Comparison of ENCODE assay signal across 22 mouse cellular contexts in the genomic region with DNA sequence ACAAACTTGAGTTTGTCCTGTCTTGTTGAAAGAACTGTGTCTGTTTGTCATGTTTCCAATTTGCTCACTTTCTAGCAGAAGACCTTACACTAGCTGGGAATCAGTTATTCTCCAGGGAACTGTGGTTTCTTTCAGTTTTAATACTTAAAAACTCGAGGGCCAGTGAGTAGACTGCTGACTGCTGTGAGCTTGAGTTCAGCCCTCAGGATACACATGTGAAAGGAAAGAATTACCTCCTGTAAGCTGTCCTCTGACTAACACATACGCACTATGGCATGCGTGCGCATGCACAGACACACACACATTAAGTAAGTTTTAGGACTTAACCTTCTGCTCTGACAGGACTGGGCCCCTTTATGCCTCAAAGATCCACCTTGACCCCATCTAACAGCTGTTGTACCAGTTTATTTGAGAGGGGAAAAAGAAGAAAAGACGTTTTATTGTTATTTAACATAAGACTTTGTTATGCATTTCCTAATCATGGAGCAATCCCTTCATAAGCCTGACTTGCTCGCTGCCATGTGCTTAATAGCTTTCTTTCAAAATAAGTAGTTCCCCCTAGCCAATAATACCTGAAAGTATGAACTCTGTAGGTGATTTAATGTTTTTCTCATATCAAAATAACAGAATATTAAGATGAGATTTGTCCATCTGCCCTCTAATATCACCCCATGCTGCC. TPM values are rescaled to one million over a fixed set of nuclear protein-coding genes. Genes with fewer than 3 reads are reported as not detected.
DNase-seq lines count a peak whose midpoint lies in the region; ATAC-seq and TF ChIP-seq lines count a peak whose summit lies in the region.
"Had no signal": no experiment of that assay in that cellular context is flagged by ENCODE, and none has a peak within 500 bp of the region (broad histone marks: within the 10 kb centered on the region; RNA-seq: fewer than 3 reads in every experiment).

No protein-coding gene starts in this region.

- ATAC-seq in limb, embryonic 13.5 days (ENCODE audit: low FRiP score, low read depth), result no peak
- ATAC-seq: forebrain, embryonic 14.5 days; forebrain, postnatal 0 days; hindbrain, postnatal 0 days had no signal

- peaks cover 5% of the 10 kb centered on the region; the same call in 1 of the 2 replicates for H3K4me1 ChIP-seq in cerebellum, adult 2 months (ENCODE audit: control insufficient read depth, insufficient read depth, low read length)
- H3K4me1 ChIP-seq in limb, embryonic 13.5 days, result no peaks in the 10 kb centered on the region
- H3K4me1 ChIP-seq in limb, embryonic 10.5 days, result no peaks in the 10 kb centered on the region
- H3K4me1 ChIP-seq in heart, embryonic 10.5 days, result no peaks in the 10 kb centered on the region; the same call in 1 of the 2 replicates

- WGBS in cerebellum, adult 2 months, result 80% methylated on average over 6 of the region's 6 CpGs
- WGBS in limb, embryonic 13.5 days, result 69% methylated on average over 6 of the region's 6 CpGs
- WGBS in limb, embryonic 10.5 days, result 83% methylated on average over 6 of the region's 6 CpGs
- 78% methylated on average over 6 of the region's 6 CpGs for WGBS in heart, embryonic 10.5 days

- H3K9ac ChIP-seq in limb, embryonic 13.5 days, result peak overlapping the region; percentile 20; the same call in 1 of the 2 replicates
- H3K9ac ChIP-seq: forebrain, postnatal 0 days; heart, embryonic 12.5 days; heart, embryonic 15.5 days; hindbrain, embryonic 14.5 days had no signal

- no peaks in the 10 kb centered on the region for H3K9me3 ChIP-seq in limb, embryonic 13.5 days
- H3K9me3 ChIP-seq in limb, embryonic 10.5 days (replicated peaks), result no peaks in the 10 kb centered on the region
- H3K9me3 ChIP-seq in heart, embryonic 10.5 days, result no peaks in the 10 kb centered on the region
- H3K9me3 ChIP-seq: heart, embryonic 12.5 days; heart, embryonic 15.5 days had no signal

- no peaks in the 10 kb centered on the region for H3K36me3 ChIP-seq in limb, embryonic 13.5 days
- no peaks in the 10 kb centered on the region for H3K36me3 ChIP-seq in limb, embryonic 10.5 days
- H3K36me3 ChIP-seq in heart, embryonic 10.5 days, result no peaks in the 10 kb centered on the region
- H3K36me3 ChIP-seq: heart, embryonic 12.5 days; heart, embryonic 15.5 days had no signal

- H3K4me2 ChIP-seq in limb, embryonic 13.5 days (replicated peaks), result no peak overlapping the region
- H3K4me2 ChIP-seq: heart, embryonic 12.5 days; heart, embryonic 15.5 days; hindbrain, embryonic 14.5 days had no signal

- no peaks in the 10 kb centered on the region for H3K27me3 ChIP-seq in cerebellum, adult 2 months (ENCODE audit: control insufficient read depth, insufficient read depth, low read length)
- H3K27me3 ChIP-seq in limb, embryonic 13.5 days, result no peaks in the 10 kb centered on the region
- H3K27me3 ChIP-seq in limb, embryonic 10.5 days (ENCODE audit: low read depth, poor library complexity, severe bottlenecking), result no peaks in the 10 kb centered on the region
- H3K27me3 ChIP-seq in heart, embryonic 10.5 days (ENCODE audit: insufficient read depth, poor library complexity, severe bottlenecking), result no peaks in the 10 kb centered on the region
- H3K27me3 ChIP-seq: heart, embryonic 12.5 days; heart, embryonic 15.5 days had no signal

- no peak for TF ChIP-seq POLR2A in cerebellum, adult 2 months (IDR thresholded peaks at IDR 0.05; ENCODE audit: borderline replicate concordance, insufficient read depth, low read length)

- TF ChIP-seq CTCF in cerebellum, adult 2 months (IDR thresholded peaks at IDR 0.05; ENCODE audit: borderline replicate concordance, insufficient read depth, low read depth, low read length), result no peak

- no peak for DNase-seq in cerebellum, adult 2 months
- DNase-seq in cerebellum, postnatal 10 days, result no peak
- no peak for DNase-seq in limb, embryonic 10.5 days (ENCODE audit: low spot score)
- DNase-seq in fat pad, adult 2 months (ENCODE audit: extremely low read depth, low read depth, low spot score), result peak; percentile 19
- DNase-seq in heart, embryonic 10.5 days (ENCODE audit: low spot score), result no peak
- DNase-seq: adrenal gland, postnatal 10 days; B cell, adult 2 months; gastrocnemius, adult 2 months; gastrocnemius, postnatal 14 days; heart, adult 11 months; heart, postnatal 10 days; heart, postnatal 36 days; kidney, adult 11 months had no signal

- H3K27ac ChIP-seq in cerebellum, adult 2 months (ENCODE audit: insufficient read depth, low read length), result peak overlapping the region; percentile 44
- no peak overlapping the region for H3K27ac ChIP-seq in limb, embryonic 13.5 days
- no peak overlapping the region for H3K27ac ChIP-seq in limb, embryonic 10.5 days
- no peak overlapping the region for H3K27ac ChIP-seq in heart, embryonic 10.5 days
- H3K27ac ChIP-seq: gastrocnemius, adult 2 months; heart, embryonic 15.5 days; hindbrain, embryonic 14.5 days; hindbrain, postnatal 0 days had no signal

- H3K4me3 ChIP-seq in cerebellum, adult 2 months (replicated peaks; ENCODE audit: insufficient read depth, low read depth, low read length), result peak overlapping the region; percentile 35
- H3K4me3 ChIP-seq in limb, embryonic 13.5 days, result no peak overlapping the region
- no peak overlapping the region for H3K4me3 ChIP-seq in limb, embryonic 10.5 days
- H3K4me3 ChIP-seq in heart, embryonic 10.5 days, result no peak overlapping the region
- H3K4me3 ChIP-seq: gastrocnemius, adult 2 months; heart, embryonic 12.5 days; heart, embryonic 15.5 days had no signal

RNA-seq across cellular contexts. Expression of a gene that starts 3.0 kb away (rescaled TPM):
- 91.7 and 98.7 TPM in 2 replicates for polyA plus RNA-seq in cerebellum, adult 2 months (2012; rRNA removed)
- polyA plus RNA-seq in limb, embryonic 13.5 days (2015; fragmentation: Nextera tagmentation; extraction: Ambion mirVana), result 0.23 and 0.41 TPM in 2 replicates
- polyA plus RNA-seq in limb, embryonic 10.5 days (2016; fragmentation: Nextera tagmentation; extraction: Ambion mirVana), result 0.11 and 0.15 TPM in 2 replicates
- 0.13 and 1.4 TPM in 2 replicates for polyA plus RNA-seq in heart, embryonic 10.5 days (2016; fragmentation: Nextera tagmentation; extraction: Ambion mirVana)
- polyA plus RNA-seq: embryonic facial prominence, embryonic 11.5 days; forebrain, embryonic 14.5 days; forebrain, postnatal 0 days had no signal

RNA-seq across cellular contexts. Expression of a gene that starts 24.2 kb away (rescaled TPM):
- polyA plus RNA-seq in cerebellum, adult 2 months (2012; rRNA removed), result 34.7 and 39.4 TPM in 2 replicates
- 0.34 and 0.64 TPM in 2 replicates for polyA plus RNA-seq in limb, embryonic 13.5 days (2015; fragmentation: Nextera tagmentation; extraction: Ambion mirVana)
- 0.28 TPM in 1 of 2 replicates, not detected in the other for polyA plus RNA-seq in limb, embryonic 10.5 days (2016; fragmentation: Nextera tagmentation; extraction: Ambion mirVana)
- 0.19 and 0.78 TPM in 2 replicates for polyA plus RNA-seq in heart, embryonic 10.5 days (2016; fragmentation: Nextera tagmentation; extraction: Ambion mirVana)
- polyA plus RNA-seq: hindbrain, embryonic 11.5 days had no signal

RNA-seq across cellular contexts. Expression of a gene that starts 26.0 kb away (rescaled TPM):
- polyA plus RNA-seq in cerebellum, adult 2 months (2012; rRNA removed), result 0.33 and 0.49 TPM in 2 replicates
- 0.34 TPM in 1 of 2 replicates, not detected in the other for polyA plus RNA-seq in limb, embryonic 13.5 days (2015; fragmentation: Nextera tagmentation; extraction: Ambion mirVana)
- 0.18 and 0.26 TPM in 2 replicates for polyA plus RNA-seq in limb, embryonic 10.5 days (2016; fragmentation: Nextera tagmentation; extraction: Ambion mirVana)
- not detected in 2 replicates for polyA plus RNA-seq in heart, embryonic 10.5 days (2016; fragmentation: Nextera tagmentation; extraction: Ambion mirVana)
- polyA plus RNA-seq: embryonic facial prominence, embryonic 11.5 days; heart, embryonic 15.5 days had no signal

RNA-seq across cellular contexts. Expression of a gene that starts 26.1 kb away (rescaled TPM):
- polyA plus RNA-seq in cerebellum, adult 2 months (2012; rRNA removed), result 19.2 and 23.2 TPM in 2 replicates
- polyA plus RNA-seq in limb, embryonic 13.5 days (2015; fragmentation: Nextera tagmentation; extraction: Ambion mirVana), result 23.2 TPM in 2 replicates
- 21.4 and 23.6 TPM in 2 replicates for polyA plus RNA-seq in limb, embryonic 10.5 days (2016; fragmentation: Nextera tagmentation; extraction: Ambion mirVana)
- polyA plus RNA-seq in heart, embryonic 10.5 days (2016; fragmentation: Nextera tagmentation; extraction: Ambion mirVana), result 20.3 and 20.8 TPM in 2 replicates

RNA-seq across cellular contexts. Expression of a gene that starts 26.2 kb away (rescaled TPM):
- 8.5 and 11.3 TPM in 2 replicates for polyA plus RNA-seq in cerebellum, adult 2 months (2012; rRNA removed)
- polyA plus RNA-seq in limb, embryonic 13.5 days (2015; fragmentation: Nextera tagmentation; extraction: Ambion mirVana), result 33.3 and 34.9 TPM in 2 replicates
- 37.9 and 42.1 TPM in 2 replicates for polyA plus RNA-seq in limb, embryonic 10.5 days (2016; fragmentation: Nextera tagmentation; extraction: Ambion mirVana)
- 25.7 and 25.8 TPM in 2 replicates for polyA plus RNA-seq in heart, embryonic 10.5 days (2016; fragmentation: Nextera tagmentation; extraction: Ambion mirVana)

Comparison
In these comparisons a context has a peak if more than half of its experiments do, and no peak if none do; other contexts are left out.
1. RNA of a gene that starts 3.0 kb away (polyA plus RNA-seq): 91.7 to 98.7 TPM in cerebellum, adult 2 months; 0.23 to 0.41 TPM in limb, embryonic 13.5 days, 0.11 to 0.15 TPM in limb, embryonic 10.5 days and 0.13 to 1.4 TPM in heart, embryonic 10.5 days; every median in the first group is over 10 times any median in the second.
2. RNA of a gene that starts 24.2 kb away (polyA plus RNA-seq): 34.7 to 39.4 TPM in cerebellum, adult 2 months; 0.34 to 0.64 TPM in limb, embryonic 13.5 days, 0.28 TPM in limb, embryonic 10.5 days and 0.19 to 0.78 TPM in heart, embryonic 10.5 days; every median in the first group is over 10 times any median in the second.